Comparison of ENCODE assay signal across 1 mouse cellular context in the genomic region with DNA sequence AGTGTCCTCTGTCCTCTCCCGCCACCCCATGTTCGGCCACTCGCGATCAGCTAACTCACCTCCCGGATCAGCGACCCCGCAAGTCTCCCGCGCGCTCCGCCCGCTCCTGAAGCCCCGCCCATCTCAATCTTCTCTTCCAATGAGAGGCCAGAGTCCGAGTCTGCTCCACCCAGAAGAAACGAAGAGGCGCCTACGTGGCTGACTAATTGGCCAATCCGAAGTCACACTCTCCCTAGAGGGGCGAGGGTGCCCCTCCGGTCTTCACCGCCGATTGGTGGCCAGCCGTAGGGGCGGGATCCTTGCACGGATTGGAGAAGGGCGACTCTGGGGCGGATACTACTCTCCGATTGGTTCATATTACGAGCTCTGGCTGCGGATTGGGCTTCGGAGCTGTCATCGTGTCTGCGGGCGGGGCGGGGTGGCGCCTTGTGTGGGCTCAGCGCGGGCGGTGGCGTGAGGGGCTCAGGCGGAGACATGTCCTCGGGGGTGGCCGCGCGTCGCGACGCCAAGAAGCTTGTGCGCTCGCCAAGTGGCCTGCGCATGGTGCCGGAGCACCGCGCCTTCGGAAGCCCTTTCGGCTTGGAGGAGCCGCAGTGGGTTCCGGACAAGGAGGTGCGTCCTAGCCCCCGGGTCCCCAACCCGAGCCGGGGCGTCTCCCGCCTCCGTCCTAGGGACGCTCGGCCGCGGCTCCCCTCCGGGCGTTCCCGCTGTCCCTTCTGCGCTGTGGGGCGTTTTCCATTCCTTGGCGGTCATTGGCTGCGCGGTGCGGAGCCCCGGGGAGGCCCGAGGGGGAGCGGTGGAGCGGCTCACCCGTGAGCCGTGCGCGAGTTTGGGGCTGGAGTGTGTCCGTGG.
TF ChIP-seq lines count a peak whose summit lies in the region.

A gene (minus strand): TSS at position 108 of the 852 bp plus-strand sequence.
A gene (plus strand): TSS at position 405 of the 852 bp plus-strand sequence.

TF ChIP-seq in MEL, 35 proteins besides CTCF, POLR2A, EP300 and RAD21 (continued from another document):
- TF ChIP-seq E2F4 (IDR thresholded peaks at IDR 0.05; ENCODE audit: borderline replicate concordance, low read depth, low read length) (peak; percentile 74; the same call in 1 of the 2 replicates), SMC3 (IDR thresholded peaks at IDR 0.05; ENCODE audit: low read depth, low read length) (no peak), RCOR1 (IDR thresholded peaks at IDR 0.05; ENCODE audit: low read depth, low read length) (no peak), JUND (IDR thresholded peaks at IDR 0.05; ENCODE audit: low read depth, low read length) (no peak), BHLHE40 (IDR thresholded peaks at IDR 0.05; ENCODE audit: borderline replicate concordance, low read depth, low read length) (no peak), ZKSCAN1 (IDR thresholded peaks at IDR 0.05; ENCODE audit: low read depth, low read length) (no peak), HCFC1 (IDR thresholded peaks at IDR 0.05; ENCODE audit: low read depth, low read length) (peak; percentile 76), ZNF384 (IDR thresholded peaks at IDR 0.05; ENCODE audit: low read depth, low read length) (no peak), TBP (IDR thresholded peaks at IDR 0.05; ENCODE audit: low read depth, low read length) (no peak; the same call in 1 of the 2 replicates), MXI1 (IDR thresholded peaks at IDR 0.05; ENCODE audit: low read depth, low read length) (peak; percentile 74), MEF2A (IDR thresholded peaks at IDR 0.05; ENCODE audit: extremely low read depth, insufficient replicate concordance, low read depth, low read length, poor library complexity, severe bottlenecking) (no peak), UBTF (IDR thresholded peaks at IDR 0.05; ENCODE audit: borderline replicate concordance, insufficient read depth, low read depth, low read length) (no peak), NRF1 (IDR thresholded peaks at IDR 0.05; ENCODE audit: insufficient read depth, low read depth, low read length, poor library complexity, severe bottlenecking) (peak; percentile 26; the same call in 1 of the 2 replicates), GABPA (IDR thresholded peaks at IDR 0.05; ENCODE audit: low read depth, low read length) (no peak), TAL1 (IDR thresholded peaks at IDR 0.05; ENCODE audit: low read length) (no peak), USF2 (IDR thresholded peaks at IDR 0.05; ENCODE audit: borderline replicate concordance in 1 of 2, insufficient read depth in 1 of 2, low read depth in 1 of 2, low read length in 2 of 2) (no peak), SIN3A (IDR thresholded peaks at IDR 0.05; ENCODE audit: low read length) (no peak; the same call in none of the 2 replicates), KAT2A (conservative IDR thresholded peaks at IDR 0.05; ENCODE audit: low read depth, low read length) (peak; percentile 48; the same call in 1 of the 2 replicates), ETS1 (IDR thresholded peaks at IDR 0.05; ENCODE audit: low read depth, low read length) (no peak), MYC (IDR thresholded peaks at IDR 0.05; ENCODE audit: low read depth, low read length) (no peak), POLR2AphosphoS2 (IDR thresholded peaks at IDR 0.05; ENCODE audit: low read length) (peak; percentile 71; the same call in 1 of the 2 replicates)
